In the genomic region with DNA sequence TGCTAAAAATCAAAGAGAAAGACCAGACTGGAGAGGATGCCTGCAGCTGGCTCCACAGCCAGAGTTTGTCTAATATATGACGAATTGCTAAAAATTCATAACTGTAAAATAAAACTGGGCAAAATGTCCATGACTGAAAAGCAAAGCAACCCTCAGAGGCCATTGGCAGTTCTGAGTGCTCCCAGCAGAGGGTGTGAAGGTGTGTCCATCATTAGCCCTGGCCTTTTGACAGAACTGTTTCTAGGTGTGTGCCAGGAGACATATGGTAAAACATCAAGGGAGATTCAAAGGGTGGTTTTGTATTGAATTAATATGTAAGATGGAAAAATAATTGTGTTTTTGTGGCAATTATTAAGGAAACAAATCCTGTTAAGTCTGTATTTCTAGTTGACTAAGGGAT, we compare ENCODE assay signal across 9 mouse cellular contexts. TPM values are rescaled to one million over a fixed set of nuclear protein-coding genes. Genes with fewer than 3 reads are reported as not detected.
DNase-seq lines count a peak whose midpoint lies in the region; ATAC-seq and TF ChIP-seq lines count a peak whose summit lies in the region.
"Had no signal": no experiment of that assay in that cellular context is flagged by ENCODE, and none has a peak within 500 bp of the region (broad histone marks: within the 10 kb centered on the region; RNA-seq: fewer than 3 reads in every experiment).

No protein-coding gene starts in this region.

- H3K27me3 ChIP-seq in forebrain, embryonic 14.5 days (replicated peaks; ENCODE audit: control insufficient read depth, insufficient read depth, low read length) = no peaks in the 10 kb centered on the region
- H3K27me3 ChIP-seq in forebrain, embryonic 10.5 days (ENCODE audit: poor library complexity, severe bottlenecking) = no peaks in the 10 kb centered on the region
- H3K27me3 ChIP-seq in thymus, adult 2 months (ENCODE audit: control insufficient read depth, insufficient read depth, low read length) = no peaks in the 10 kb centered on the region
- H3K27me3 ChIP-seq in lung, embryonic 14.5 days (ENCODE audit: insufficient read depth, low read length) = no peaks in the 10 kb centered on the region
- H3K27me3 ChIP-seq: stomach, embryonic 15.5 days had no signal

- H3K9ac ChIP-seq in forebrain, embryonic 14.5 days (ENCODE audit: low read length) = no peak overlapping the region
- H3K9ac ChIP-seq in lung, embryonic 14.5 days = no peak overlapping the region
- H3K9ac ChIP-seq: stomach, embryonic 15.5 days had no signal

- H3K4me1 ChIP-seq in forebrain, embryonic 14.5 days (ENCODE audit: control insufficient read depth, insufficient read depth, low read length) = no peaks in the 10 kb centered on the region
- H3K4me1 ChIP-seq in forebrain, embryonic 10.5 days = no peaks in the 10 kb centered on the region
- no peaks in the 10 kb centered on the region for H3K4me1 ChIP-seq in thymus, adult 2 months (replicated peaks; ENCODE audit: control insufficient read depth, insufficient read depth, low read length)
- no peaks in the 10 kb centered on the region for H3K4me1 ChIP-seq in lung, embryonic 14.5 days (ENCODE audit: insufficient read depth)
- H3K4me1 ChIP-seq: stomach, embryonic 15.5 days had no signal

- no peaks in the 10 kb centered on the region for H3K36me3 ChIP-seq in forebrain, embryonic 14.5 days (ENCODE audit: control insufficient read depth, insufficient read depth, low read length)
- no peaks in the 10 kb centered on the region for H3K36me3 ChIP-seq in forebrain, embryonic 10.5 days (replicated peaks)
- H3K36me3 ChIP-seq in thymus, adult 2 months (ENCODE audit: control insufficient read depth, insufficient read depth, low read length) = peaks cover 64% of the 10 kb centered on the region
- no peaks in the 10 kb centered on the region for H3K36me3 ChIP-seq in lung, embryonic 14.5 days (ENCODE audit: insufficient read depth)
- H3K36me3 ChIP-seq: stomach, embryonic 15.5 days had no signal

- H3K27ac ChIP-seq in forebrain, embryonic 14.5 days (ENCODE audit: low read depth, low read length) = no peak overlapping the region
- no peak overlapping the region for H3K27ac ChIP-seq in forebrain, embryonic 10.5 days
- no peak overlapping the region for H3K27ac ChIP-seq in thymus, adult 2 months (ENCODE audit: control insufficient read depth, insufficient read depth, low read length)
- H3K27ac ChIP-seq in lung, embryonic 14.5 days (ENCODE audit: low read depth) = no peak overlapping the region
- H3K27ac ChIP-seq: stomach, embryonic 15.5 days had no signal

- H3K4me2 ChIP-seq in forebrain, embryonic 14.5 days (ENCODE audit: low read length) = no peak overlapping the region
- no peak overlapping the region for H3K4me2 ChIP-seq in lung, embryonic 14.5 days
- H3K4me2 ChIP-seq: stomach, embryonic 15.5 days had no signal

- TF ChIP-seq POLR2A in thymus, adult 2 months (IDR thresholded peaks at IDR 0.05; ENCODE audit: control insufficient read depth, extremely low read depth, insufficient read depth, low read length, poor library complexity) = no peak

- DNase-seq in forebrain, embryonic 14.5 days (ENCODE audit: low spot score) = peak; percentile 16
- no peak for DNase-seq in forebrain, embryonic 10.5 days (ENCODE audit: extremely low spot score, low spot score)
- peak; percentile 38 for DNase-seq in thymus, postnatal 25 days
- no peak for DNase-seq in thymus, adult 2 months
- peak; percentile 70 to 76 for DNase-seq in cerebellum, postnatal 36 days
- DNase-seq in lung, embryonic 14.5 days = peak; percentile 25
- no peak for DNase-seq in frontal cortex, postnatal 25 days (ENCODE audit: low spot score in 2 of 2)
- DNase-seq in right cerebral cortex, postnatal 36 days (ENCODE audit: low spot score in 2 of 2) = no peak

- TF ChIP-seq CTCF in thymus, adult 2 months (IDR thresholded peaks at IDR 0.05; ENCODE audit: borderline replicate concordance, control insufficient read depth, extremely low read depth, insufficient read depth, low read length, poor library complexity) = no peak
- TF ChIP-seq CTCF in lung, embryonic 14.5 days (IDR thresholded peaks at IDR 0.05; ENCODE audit: low read depth) = peak; percentile 44; the same call in 1 of the 2 replicates

- WGBS in forebrain, embryonic 14.5 days = 79% methylated on average over 1 of the region's 1 CpGs
- WGBS in forebrain, embryonic 10.5 days = 85% methylated on average over 1 of the region's 1 CpGs
- WGBS in thymus, adult 2 months = 100% methylated on average over 1 of the region's 1 CpGs
- WGBS in lung, embryonic 14.5 days = 95% methylated on average over 1 of the region's 1 CpGs

- H3K4me3 ChIP-seq in forebrain, embryonic 14.5 days (ENCODE audit: low read depth, low read length) = no peak overlapping the region
- H3K4me3 ChIP-seq in forebrain, embryonic 10.5 days = no peak overlapping the region
- no peak overlapping the region for H3K4me3 ChIP-seq in thymus, adult 2 months (ENCODE audit: control insufficient read depth, insufficient read depth, low read length)
- no peak overlapping the region for H3K4me3 ChIP-seq in lung, embryonic 14.5 days (ENCODE audit: low read depth, low read length)
- H3K4me3 ChIP-seq: stomach, embryonic 15.5 days had no signal

- H3K9me3 ChIP-seq in forebrain, embryonic 14.5 days (replicated peaks; ENCODE audit: control insufficient read depth, low read length) = no peaks in the 10 kb centered on the region
- H3K9me3 ChIP-seq in forebrain, embryonic 10.5 days = no peaks in the 10 kb centered on the region
- H3K9me3 ChIP-seq in lung, embryonic 14.5 days (ENCODE audit: low read depth, low read length) = no peaks in the 10 kb centered on the region
- H3K9me3 ChIP-seq: stomach, embryonic 15.5 days had no signal

- no peak for ATAC-seq in forebrain, embryonic 14.5 days
- ATAC-seq in lung, embryonic 14.5 days (ENCODE audit: insufficient read depth) = no peak

RNA-seq across cellular contexts. Expression of gene Rsbn1, which starts 9.2 kb away (rescaled TPM):
- 19.0 and 23.7 TPM in 2 replicates for polyA plus RNA-seq in forebrain, embryonic 14.5 days (2014; fragmentation: Nextera tagmentation; extraction: Ambion mirVana)
- 11.6 and 14.1 TPM in 2 replicates for polyA plus RNA-seq in forebrain, embryonic 10.5 days (2016; fragmentation: Nextera tagmentation; extraction: Ambion mirVana)
- polyA plus RNA-seq in thymus, adult 2 months (2012; rRNA removed) = 10.9 and 12.9 TPM in 2 replicates
- 12.0 and 12.9 TPM in 2 replicates for polyA plus RNA-seq in lung, embryonic 14.5 days (2014; fragmentation: Nextera tagmentation; extraction: Ambion mirVana)

RNA-seq across cellular contexts. Expression of gene Ptpn22, which starts 45.1 kb away (rescaled TPM):
- 0.17 and 0.49 TPM in 2 replicates for polyA plus RNA-seq in forebrain, embryonic 14.5 days (2014; fragmentation: Nextera tagmentation; extraction: Ambion mirVana)
- polyA plus RNA-seq in forebrain, embryonic 10.5 days (2016; fragmentation: Nextera tagmentation; extraction: Ambion mirVana) = 0.37 TPM in 2 replicates
- 60.4 and 68.3 TPM in 2 replicates for polyA plus RNA-seq in thymus, adult 2 months (2012; rRNA removed)
- polyA plus RNA-seq in lung, embryonic 14.5 days (2014; fragmentation: Nextera tagmentation; extraction: Ambion mirVana) = 0.68 and 0.78 TPM in 2 replicates

Comparison
In these comparisons a context has a peak if more than half of its experiments do, and no peak if none do; other contexts are left out.
1. DNase-seq: peak in forebrain, embryonic 14.5 days (single experiment), thymus, postnatal 25 days (single experiment), cerebellum, postnatal 36 days (2 of 2) and lung, embryonic 14.5 days (single experiment); none in forebrain, embryonic 10.5 days (single experiment), thymus, adult 2 months (single experiment), frontal cortex, postnatal 25 days (0 of 2) and right cerebral cortex, postnatal 36 days (0 of 2).
2. RNA of gene Ptpn22, which starts 45.1 kb away (polyA plus RNA-seq): 60.4 to 68.3 TPM in thymus, adult 2 months; 0.68 to 0.78 TPM in lung, embryonic 14.5 days, 0.37 TPM in forebrain, embryonic 10.5 days and 0.17 to 0.49 TPM in forebrain, embryonic 14.5 days; every median in the first group is over 10 times any median in the second.